Mouse (Mus musculus): ENCODE data around the gene Srpk3. TPM values are rescaled to one million over a fixed set of nuclear protein-coding genes. Genes with fewer than 3 reads are reported as not detected.

Srpk3 gene
- polyA plus RNA-seq, 1 experiment from 2014 or later = 6.2 TPM

DNA sequence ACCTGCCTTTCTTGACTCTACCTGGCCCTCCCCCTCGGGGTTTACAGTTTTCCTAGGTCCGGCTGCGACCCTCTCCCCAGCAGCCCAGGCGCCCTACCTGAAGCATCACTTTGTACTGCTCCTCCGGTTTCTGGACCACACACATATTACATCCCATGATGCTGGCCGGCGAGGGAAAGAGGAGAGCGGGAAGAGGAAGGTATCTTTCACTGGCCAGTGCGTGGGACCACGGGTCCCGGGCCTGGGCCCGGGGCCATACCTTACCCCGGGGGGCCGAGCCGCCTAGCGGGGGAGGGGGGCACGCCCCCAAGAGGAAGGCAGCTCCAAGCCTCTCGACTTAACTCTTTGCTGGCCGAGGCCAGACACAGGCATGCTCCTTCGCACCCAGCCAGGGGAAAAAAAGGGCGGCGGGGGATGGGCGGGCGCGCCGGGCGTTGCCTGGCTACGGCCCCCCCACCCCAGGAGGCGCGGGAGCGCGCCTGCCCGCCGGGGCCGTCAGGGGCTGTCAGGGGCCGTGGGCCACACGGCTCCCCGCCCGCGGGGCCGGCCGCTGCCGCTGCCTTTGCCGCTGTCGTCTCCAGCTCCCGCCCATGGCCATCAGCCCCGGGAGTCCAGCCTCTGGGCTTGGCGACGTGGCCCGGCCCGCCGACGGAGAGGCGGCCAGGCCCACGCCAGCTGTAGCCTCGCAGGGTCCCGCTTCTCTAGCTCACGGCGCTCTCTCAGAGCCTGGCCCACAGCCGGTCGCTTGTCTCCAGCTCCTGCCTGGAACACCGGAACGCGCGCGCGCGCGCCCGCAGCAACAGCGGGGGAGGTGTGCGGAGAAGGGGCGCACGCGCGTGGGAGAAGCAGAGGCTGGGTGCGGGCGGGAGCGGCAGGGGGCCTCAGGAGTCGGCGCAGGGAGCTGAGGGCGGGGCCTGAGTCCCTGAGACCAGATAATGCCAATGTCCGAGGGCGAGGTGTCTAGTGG is 50.3 kb downstream of the Srpk3 start, which contains the start of gene Pdzd4:
TSS of gene Pdzd4 (minus strand) at position 785 of the 967 bp plus-strand sequence.
- Histone ChIP-seq H3K27ac (ENCODE audit: low read depth, low read length) (0 out of 2 replicates have a peak within 1 kb of the TSS, but pooled peaks have one; percentile 53), H3K4me2 (ENCODE audit: low read depth) (peak within 1 kb of the TSS; percentile 65), H3K9me3 (ENCODE audit: control insufficient read depth, low read length) (no peaks in the 10 kb centered on the region), H3K36me3 (ENCODE audit: control insufficient read depth, insufficient read depth, low read length) (no peaks in the 10 kb centered on the region), H3K9ac (ENCODE audit: low read length) (peak within 1 kb of the TSS; percentile 72), H3K4me3 (ENCODE audit: low read depth, low read length) (peak within 1 kb of the TSS; percentile 54), H3K4me1 (ENCODE audit: control insufficient read depth, insufficient read depth, low read length) (no peaks in the 10 kb centered on the region), H3K27me3 (ENCODE audit: control insufficient read depth, insufficient read depth, low read length) (0 out of 2 replicates have a peak, but pooled peaks cover 2% of the 10 kb centered on the region)
- ATAC-seq (ENCODE audit: insufficient read depth, low FRiP score, low TSS enrichment) (peak; percentile 81), DNase-seq (ENCODE audit: low spot score) (peak; percentile 79)
- 14% methylated on average over 55 of the region's 84 CpGs for WGBS

Other genes starting within 250 kb of the Srpk3 start
- gene Dusp9, start 135.0 kb upstream of the Srpk3 start, polyA plus RNA-seq (2014; fragmentation: Nextera tagmentation; extraction: Ambion mirVana) = 4.2 and 6.3 TPM in 2 replicates
- gene Pnck, start 114.3 kb upstream of the Srpk3 start, polyA plus RNA-seq (2014; fragmentation: Nextera tagmentation; extraction: Ambion mirVana) = 11.1 and 13.3 TPM in 2 replicates
- 6.8 and 6.9 TPM in 2 replicates for gene Slc6a8, start 101.3 kb upstream of the Srpk3 start, polyA plus RNA-seq (2014; fragmentation: Nextera tagmentation; extraction: Ambion mirVana)
- 140 and 141 TPM in 2 replicates for gene Bcap31, start 58.2 kb upstream of the Srpk3 start, polyA plus RNA-seq (2014; fragmentation: Nextera tagmentation; extraction: Ambion mirVana)
- gene Abcd1, start 57.8 kb upstream of the Srpk3 start, polyA plus RNA-seq (2014; fragmentation: Nextera tagmentation; extraction: Ambion mirVana) = 8.6 and 9.4 TPM in 2 replicates
- 0.09 TPM in 1 of 2 replicates, not detected in the other for gene Plxnb3, start 17.3 kb upstream of the Srpk3 start, polyA plus RNA-seq (2014; fragmentation: Nextera tagmentation; extraction: Ambion mirVana)
- gene Idh3g, start 12.5 kb downstream of the Srpk3 start, polyA plus RNA-seq (2014; fragmentation: Nextera tagmentation; extraction: Ambion mirVana) = 197 and 198 TPM in 2 replicates
- gene Ssr4, start 12.6 kb downstream of the Srpk3 start, polyA plus RNA-seq (2014; fragmentation: Nextera tagmentation; extraction: Ambion mirVana) = 134 and 136 TPM in 2 replicates
- gene Pdzd4, start 50.6 kb downstream of the Srpk3 start, polyA plus RNA-seq (2014; fragmentation: Nextera tagmentation; extraction: Ambion mirVana) = 1.1 and 1.7 TPM in 2 replicates
- gene Avpr2, start 117.7 kb downstream of the Srpk3 start, polyA plus RNA-seq (2014; fragmentation: Nextera tagmentation; extraction: Ambion mirVana) = 0.14 TPM in 1 of 2 replicates, not detected in the other
- gene L1cam, start 121.7 kb downstream of the Srpk3 start, polyA plus RNA-seq (2014; fragmentation: Nextera tagmentation; extraction: Ambion mirVana) = 42.1 and 55.1 TPM in 2 replicates
- gene Arhgap4, start 147.5 kb downstream of the Srpk3 start, polyA plus RNA-seq (2014; fragmentation: Nextera tagmentation; extraction: Ambion mirVana) = 2.1 and 2.5 TPM in 2 replicates
- 133 and 144 TPM in 2 replicates for gene Naa10, start 147.5 kb downstream of the Srpk3 start, polyA plus RNA-seq (2014; fragmentation: Nextera tagmentation; extraction: Ambion mirVana)
- 16.3 and 19.0 TPM in 2 replicates for gene Renbp, start 156.4 kb downstream of the Srpk3 start, polyA plus RNA-seq (2014; fragmentation: Nextera tagmentation; extraction: Ambion mirVana)
- gene Hcfc1, start 192.0 kb downstream of the Srpk3 start, polyA plus RNA-seq (2014; fragmentation: Nextera tagmentation; extraction: Ambion mirVana) = 80.0 and 89.3 TPM in 2 replicates
- 33.4 and 42.2 TPM in 2 replicates for gene Irak1, start 249.5 kb downstream of the Srpk3 start, polyA plus RNA-seq (2014; fragmentation: Nextera tagmentation; extraction: Ambion mirVana)

All from neural tube, embryonic 11.5 days (tissue).